Mouse (Mus musculus): ENCODE measurements around the gene Qrich2. TPM values are rescaled to one million over a fixed set of nuclear protein-coding genes. Genes with fewer than 3 reads are reported as not detected.
"Not testable (repeated sequence)": the region's sequence is repeated elsewhere in the genome, so short reads cannot be mapped to it uniquely, and the experiment has no call there.

Qrich2 gene
- polyA plus RNA-seq, 1 experiment from 2014 or later, result 0.08 TPM

DNA sequence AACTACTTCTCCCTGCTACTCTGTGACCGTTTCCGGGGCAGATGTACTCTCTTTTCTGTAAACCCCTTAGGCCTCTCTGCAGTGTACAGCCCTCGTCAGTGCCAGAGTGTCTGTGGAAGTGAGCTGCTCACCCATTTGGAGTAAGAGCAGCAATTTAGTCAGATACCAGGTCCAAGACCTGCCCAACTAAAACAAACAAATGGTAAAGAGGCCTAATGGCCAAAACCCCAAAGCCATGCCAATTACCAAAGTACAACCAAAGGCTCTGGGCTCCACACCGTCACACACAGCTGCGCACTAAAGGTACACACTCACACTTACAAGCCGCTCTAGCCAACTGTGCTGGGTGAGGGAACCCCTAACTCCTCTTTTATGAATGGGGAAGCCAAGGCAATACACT is 10.7 kb upstream of the Qrich2 start:
- TF ChIP-seq CTCF (IDR thresholded peaks at IDR 0.05; ENCODE audit: low read depth) (no peak), EP300 (optimal IDR thresholded peaks at IDR 0.05) (no peak)
- no peak overlapping the region for H3K4me3 ChIP-seq (ENCODE audit: low read depth, low read length)
- DNase-seq (ENCODE audit: low spot score) (no peak), ATAC-seq (ENCODE audit: low FRiP score, low TSS enrichment) (no peak)
- H3K4me1 ChIP-seq (replicated peaks; ENCODE audit: control insufficient read depth, insufficient read depth), result no peaks in the 10 kb centered on the region
- H3K9ac ChIP-seq (ENCODE audit: low read length), result no peak overlapping the region
- H3K27me3 ChIP-seq (ENCODE audit: control insufficient read depth, insufficient read depth, low read length), result no peaks in the 10 kb centered on the region
- WGBS, result 88% methylated on average over 6 of the region's 6 CpGs
- H3K4me2 ChIP-seq (replicated peaks; ENCODE audit: low read depth), result no peak overlapping the region
- H3K9me3 ChIP-seq (ENCODE audit: control insufficient read depth, low read length), result no peaks in the 10 kb centered on the region
- peaks cover 66% of the 10 kb centered on the region for H3K36me3 ChIP-seq (ENCODE audit: control insufficient read depth, insufficient read depth, low read length)
- H3K27ac ChIP-seq (replicated peaks), result no peak overlapping the region

DNA sequence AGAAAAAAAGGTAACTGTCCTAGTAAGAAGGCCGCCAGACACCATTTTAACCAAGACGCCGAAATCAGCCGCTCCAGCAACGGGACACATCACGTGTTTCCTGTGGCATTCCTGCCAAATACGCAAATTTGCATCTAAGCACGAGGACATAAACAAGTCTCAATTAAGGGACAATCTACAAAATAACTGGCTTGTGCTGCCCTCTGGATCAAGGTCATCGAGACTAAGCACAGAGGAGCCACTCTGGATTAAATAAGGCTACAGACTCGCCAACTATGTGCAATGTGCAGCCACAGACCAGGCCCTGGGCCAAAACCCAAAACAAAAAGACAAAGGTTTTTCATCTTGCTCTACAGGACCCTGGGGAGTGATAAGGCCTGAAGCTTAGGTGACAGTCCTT is 10.0 kb upstream of the Qrich2 start:
- ATAC-seq (ENCODE audit: low FRiP score, low TSS enrichment) (no peak), DNase-seq (ENCODE audit: low spot score) (no peak)
- TF ChIP-seq EP300 (optimal IDR thresholded peaks at IDR 0.05) (no peak), CTCF (IDR thresholded peaks at IDR 0.05; ENCODE audit: low read depth) (no peak)
- H3K9me3 ChIP-seq (ENCODE audit: control insufficient read depth, low read length), result no peaks in the 10 kb centered on the region
- no peak overlapping the region for H3K4me3 ChIP-seq (ENCODE audit: low read depth, low read length)
- no peak overlapping the region for H3K4me2 ChIP-seq (replicated peaks; ENCODE audit: low read depth)
- H3K36me3 ChIP-seq (ENCODE audit: control insufficient read depth, insufficient read depth, low read length), result peaks cover 69% of the 10 kb centered on the region
- H3K4me1 ChIP-seq (replicated peaks; ENCODE audit: control insufficient read depth, insufficient read depth), result no peaks in the 10 kb centered on the region
- no peak overlapping the region for H3K9ac ChIP-seq (ENCODE audit: low read length)
- H3K27me3 ChIP-seq (ENCODE audit: control insufficient read depth, insufficient read depth, low read length), result no peaks in the 10 kb centered on the region
- 84% methylated on average over 10 of the region's 10 CpGs for WGBS
- no peak overlapping the region for H3K27ac ChIP-seq (replicated peaks)

DNA sequence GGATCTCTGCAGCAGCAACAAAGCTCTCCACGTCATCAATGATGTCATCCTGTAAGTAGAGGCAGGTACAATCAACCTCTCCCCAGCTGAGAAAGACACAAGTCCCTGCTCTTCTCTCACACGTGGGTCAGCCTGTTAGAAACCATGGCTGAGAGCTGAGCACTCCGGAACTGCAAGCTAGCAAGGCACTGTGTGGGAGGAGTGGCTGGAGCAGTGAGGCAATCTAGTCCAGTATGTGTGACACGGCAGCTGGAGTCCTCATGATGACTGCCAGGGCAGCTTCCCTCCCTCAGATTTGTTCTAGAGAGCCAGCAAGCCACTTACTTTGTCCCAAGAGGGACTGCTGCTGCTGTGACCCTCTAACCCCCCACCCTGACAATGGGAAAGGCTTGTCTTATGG is 6.2 kb upstream of the Qrich2 start:
- H3K4me3 ChIP-seq (ENCODE audit: low read depth, low read length), result no peak overlapping the region
- H3K4me1 ChIP-seq (replicated peaks; ENCODE audit: control insufficient read depth, insufficient read depth), result no peaks in the 10 kb centered on the region
- WGBS, result 77% methylated on average over 4 of the region's 4 CpGs
- no peaks in the 10 kb centered on the region for H3K27me3 ChIP-seq (ENCODE audit: control insufficient read depth, insufficient read depth, low read length)
- no peaks in the 10 kb centered on the region for H3K9me3 ChIP-seq (ENCODE audit: control insufficient read depth, low read length)
- no peak overlapping the region for H3K4me2 ChIP-seq (replicated peaks; ENCODE audit: low read depth)
- H3K36me3 ChIP-seq (ENCODE audit: control insufficient read depth, insufficient read depth, low read length), result peaks cover 55% of the 10 kb centered on the region
- TF ChIP-seq CTCF (IDR thresholded peaks at IDR 0.05; ENCODE audit: low read depth) (no peak), EP300 (optimal IDR thresholded peaks at IDR 0.05) (no peak)
- H3K9ac ChIP-seq (ENCODE audit: low read length), result no peak overlapping the region
- DNase-seq (ENCODE audit: low spot score) (no peak), ATAC-seq (ENCODE audit: low FRiP score, low TSS enrichment) (no peak)
- H3K27ac ChIP-seq (replicated peaks), result no peak overlapping the region

DNA sequence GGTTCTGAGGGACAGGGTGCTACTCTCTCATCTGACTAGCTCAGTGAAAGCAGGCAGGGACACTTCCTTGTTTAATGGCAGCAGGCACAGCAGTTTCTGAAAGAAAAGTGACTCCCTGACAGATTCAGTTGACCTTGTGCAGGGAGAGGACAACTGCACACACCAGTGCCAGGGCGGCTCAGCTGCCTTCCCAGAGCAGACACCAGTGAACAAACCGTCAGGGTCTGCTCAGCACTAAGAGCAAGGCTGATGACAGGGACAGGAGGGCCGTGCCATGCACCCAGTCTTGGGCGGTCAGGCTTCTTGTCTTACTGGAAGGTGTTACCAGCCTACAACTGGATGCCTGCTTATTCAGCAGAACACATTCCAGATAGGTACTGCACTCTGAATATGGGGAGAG is 4.9 kb upstream of the Qrich2 start:
- Histone ChIP-seq H3K4me2 (replicated peaks; ENCODE audit: low read depth) (no peak overlapping the region), H3K9me3 (ENCODE audit: control insufficient read depth, low read length) (no peaks in the 10 kb centered on the region), H3K4me3 (ENCODE audit: low read depth, low read length) (no peak overlapping the region), H3K27ac (replicated peaks) (no peak overlapping the region), H3K4me1 (replicated peaks; ENCODE audit: control insufficient read depth, insufficient read depth) (no peaks in the 10 kb centered on the region), H3K9ac (ENCODE audit: low read length) (no peak overlapping the region), H3K36me3 (ENCODE audit: control insufficient read depth, insufficient read depth, low read length) (peaks cover 43% of the 10 kb centered on the region), H3K27me3 (ENCODE audit: control insufficient read depth, insufficient read depth, low read length) (no peaks in the 10 kb centered on the region)
- TF ChIP-seq CTCF (IDR thresholded peaks at IDR 0.05; ENCODE audit: low read depth) (no peak), EP300 (optimal IDR thresholded peaks at IDR 0.05) (no peak)
- DNase-seq (ENCODE audit: low spot score) (no peak), ATAC-seq (ENCODE audit: low FRiP score, low TSS enrichment) (no peak)
- WGBS, result 92% methylated on average over 4 of the region's 4 CpGs

DNA sequence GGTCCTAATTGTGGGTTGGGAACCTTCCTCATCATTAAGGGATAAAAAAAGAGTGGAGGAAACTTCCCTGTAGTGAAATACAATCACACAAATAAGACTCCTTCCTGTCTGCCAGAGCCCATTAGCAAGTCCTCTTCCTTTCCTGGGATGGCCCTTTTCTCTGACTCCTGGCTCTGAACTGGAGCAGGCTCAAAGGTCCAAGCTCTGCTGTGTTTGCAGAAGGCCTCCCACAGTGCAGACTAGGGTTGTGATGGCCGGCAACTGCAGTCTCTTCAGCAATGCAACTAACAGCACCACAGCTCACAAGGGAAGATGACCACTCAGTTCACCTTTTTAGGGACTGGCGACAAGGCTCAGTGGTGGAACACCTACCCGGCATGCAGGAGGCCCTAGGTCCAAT is 4.2 kb upstream of the Qrich2 start:
- no peak for ATAC-seq (ENCODE audit: low FRiP score, low TSS enrichment)

DNA sequence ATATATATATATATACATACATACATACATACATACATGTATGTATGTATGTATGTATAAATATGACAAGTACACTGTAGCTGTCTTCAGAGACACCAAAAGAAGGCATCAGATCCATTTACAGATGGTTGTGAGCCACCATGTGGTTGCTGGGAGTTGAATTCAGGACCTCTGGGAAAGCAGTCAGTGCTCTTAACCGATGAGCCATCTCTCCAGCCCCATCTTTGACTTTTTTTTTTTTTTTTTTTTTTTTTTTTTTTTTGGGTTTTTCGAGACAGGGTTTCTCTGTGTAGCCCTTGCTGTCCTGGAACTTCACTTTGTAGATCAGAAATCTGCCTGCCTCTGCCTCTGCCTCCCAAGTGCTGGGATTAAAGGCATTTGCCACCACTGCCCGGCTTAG is 2.3 kb upstream of the Qrich2 start:
- ATAC-seq (ENCODE audit: low FRiP score, low TSS enrichment); H3K4me2 ChIP-seq (replicated peaks; ENCODE audit: low read depth); H3K27me3 ChIP-seq (ENCODE audit: control insufficient read depth, insufficient read depth, low read length); H3K9me3 ChIP-seq (ENCODE audit: control insufficient read depth, low read length); H3K9ac ChIP-seq (ENCODE audit: low read length); H3K4me1 ChIP-seq (replicated peaks; ENCODE audit: control insufficient read depth, insufficient read depth); DNase-seq (ENCODE audit: low spot score); H3K4me3 ChIP-seq (ENCODE audit: low read depth, low read length); H3K27ac ChIP-seq (replicated peaks): not testable (repeated sequence)
- WGBS, result 68% methylated on average over 3 of the region's 3 CpGs
- H3K36me3 ChIP-seq (ENCODE audit: control insufficient read depth, insufficient read depth, low read length), result peaks cover 27% of the 10 kb centered on the region

More for the DNA sequence above, 4.2 kb upstream of the Qrich2 start:
- Histone ChIP-seq H3K4me3 (ENCODE audit: low read depth, low read length) (no peak overlapping the region), H3K4me1 (replicated peaks; ENCODE audit: control insufficient read depth, insufficient read depth) (no peaks in the 10 kb centered on the region), H3K27ac (replicated peaks) (no peak overlapping the region), H3K36me3 (ENCODE audit: control insufficient read depth, insufficient read depth, low read length) (peaks cover 36% of the 10 kb centered on the region), H3K4me2 (replicated peaks; ENCODE audit: low read depth) (no peak overlapping the region), H3K9ac (ENCODE audit: low read length) (no peak overlapping the region), H3K9me3 (ENCODE audit: control insufficient read depth, low read length) (no peaks in the 10 kb centered on the region), H3K27me3 (ENCODE audit: control insufficient read depth, insufficient read depth, low read length) (no peaks in the 10 kb centered on the region)
- DNase-seq (ENCODE audit: low spot score), result no peak
- WGBS, result 88% methylated on average over 3 of the region's 3 CpGs
- no peak for TF ChIP-seq CTCF (IDR thresholded peaks at IDR 0.05; ENCODE audit: low read depth)
- TF ChIP-seq EP300 (optimal IDR thresholded peaks at IDR 0.05), result no peak

Measured in stomach, postnatal 0 days (tissue).